Mouse (Mus musculus): ENCODE data around the gene Dync1li1. TPM values are rescaled to one million over a fixed set of nuclear protein-coding genes. Genes with fewer than 3 reads are reported as not detected.
A peak's percentile ranks its signal among the peaks of the same experiment; 100 is the strongest.

Gene Dync1li1
- polyA plus RNA-seq, 1 experiment from 2014 or later = 44.5 TPM

GRCm38 (mm10) chr9:114672703-114673561 is 15.7 kb upstream of the Dync1li1 start:
- TF ChIP-seq EP300 (IDR thresholded peaks at IDR 0.05) (no peak), CTCF (IDR thresholded peaks at IDR 0.05) (no peak)
- DNase-seq (ENCODE audit: low spot score) = peak; percentile 62
- Histone ChIP-seq H3K27ac (ENCODE audit: low read length) (no peak overlapping the region), H3K4me3 (ENCODE audit: low read depth, low read length) (peak overlapping the region; percentile 12; the same call in 1 of the 2 replicates), H3K9ac (replicated peaks; ENCODE audit: low read depth) (0 out of 2 replicates have a peak overlapping the region, but pooled peaks have one; percentile 12), H3K36me3 (ENCODE audit: insufficient read depth, low read length) (no peaks in the 10 kb centered on the region), H3K4me2 (replicated peaks; ENCODE audit: low read depth, low read length) (peak overlapping the region; percentile 55), H3K27me3 (replicated peaks; ENCODE audit: insufficient read depth, low read length) (no peaks in the 10 kb centered on the region), H3K9me3 (ENCODE audit: low read length) (no peaks in the 10 kb centered on the region), H3K4me1 (ENCODE audit: insufficient read depth, low read depth, low read length) (no peaks in the 10 kb centered on the region; the same call in 1 of the 2 replicates)
- WGBS = 4% methylated on average over 24 of the region's 24 CpGs
- peak; percentile 43 for ATAC-seq

- H3K36me3 ChIP-seq (ENCODE audit: insufficient read depth, low read length) = no peaks in the 10 kb centered on the region
- 43% methylated on average over 2 of the region's 2 CpGs for WGBS
- no peaks in the 10 kb centered on the region for H3K27me3 ChIP-seq (replicated peaks; ENCODE audit: insufficient read depth, low read length)
- H3K4me1 ChIP-seq (ENCODE audit: insufficient read depth, low read depth, low read length) = no peaks in the 10 kb centered on the region; the same call in 1 of the 2 replicates
- no peak overlapping the region for H3K4me3 ChIP-seq (ENCODE audit: low read depth, low read length)
- TF ChIP-seq CTCF (IDR thresholded peaks at IDR 0.05) (no peak), EP300 (IDR thresholded peaks at IDR 0.05) (no peak)
- H3K9ac ChIP-seq (replicated peaks; ENCODE audit: low read depth) = no peak overlapping the region
- no peaks in the 10 kb centered on the region for H3K9me3 ChIP-seq (ENCODE audit: low read length)
- DNase-seq (ENCODE audit: low spot score) (no peak), ATAC-seq (no peak)
- H3K4me2 ChIP-seq (replicated peaks; ENCODE audit: low read depth, low read length) = no peak overlapping the region
- no peak overlapping the region for H3K27ac ChIP-seq (ENCODE audit: low read length)
Observed at GRCm38 (mm10) chr9:114673626-114674025, 15.0 kb upstream of the Dync1li1 start.

GRCm38 (mm10) chr9:114678576-114678975 is 10.0 kb upstream of the Dync1li1 start:
- H3K4me1 ChIP-seq (ENCODE audit: insufficient read depth, low read depth, low read length) = no peaks in the 10 kb centered on the region
- H3K4me3 ChIP-seq (ENCODE audit: low read depth, low read length) = no peak overlapping the region
- no peak for TF ChIP-seq EP300 (IDR thresholded peaks at IDR 0.05)
- TF ChIP-seq CTCF (IDR thresholded peaks at IDR 0.05) = no peak
- WGBS = 80% methylated on average over 5 of the region's 5 CpGs
- no peaks in the 10 kb centered on the region for H3K9me3 ChIP-seq (ENCODE audit: low read length)
- no peak overlapping the region for H3K27ac ChIP-seq (ENCODE audit: low read length)
- ATAC-seq = no peak
- H3K4me2 ChIP-seq (replicated peaks; ENCODE audit: low read depth, low read length) = no peak overlapping the region
- no peaks in the 10 kb centered on the region for H3K27me3 ChIP-seq (replicated peaks; ENCODE audit: insufficient read depth, low read length)
- no peak overlapping the region for H3K9ac ChIP-seq (replicated peaks; ENCODE audit: low read depth)
- no peaks in the 10 kb centered on the region for H3K36me3 ChIP-seq (ENCODE audit: insufficient read depth, low read length)
- peak; percentile 18 for DNase-seq (ENCODE audit: low spot score)

- Histone ChIP-seq H3K36me3 (ENCODE audit: insufficient read depth, low read length) (no peaks in the 10 kb centered on the region), H3K27ac (ENCODE audit: low read length) (no peak overlapping the region), H3K4me1 (ENCODE audit: insufficient read depth, low read depth, low read length) (no peaks in the 10 kb centered on the region), H3K4me2 (replicated peaks; ENCODE audit: low read depth, low read length) (no peak overlapping the region), H3K9me3 (ENCODE audit: low read length) (no peaks in the 10 kb centered on the region), H3K27me3 (replicated peaks; ENCODE audit: insufficient read depth, low read length) (no peaks in the 10 kb centered on the region), H3K9ac (replicated peaks; ENCODE audit: low read depth) (no peak overlapping the region), H3K4me3 (ENCODE audit: low read depth, low read length) (no peak overlapping the region)
- WGBS = 74% methylated on average over 5 of the region's 5 CpGs
- ATAC-seq (no peak), DNase-seq (ENCODE audit: low spot score) (no peak)
- TF ChIP-seq EP300 (IDR thresholded peaks at IDR 0.05) (no peak), CTCF (IDR thresholded peaks at IDR 0.05) (no peak)
Observed at GRCm38 (mm10) chr9:114679944-114680343, 8.6 kb upstream of the Dync1li1 start.

- ATAC-seq = no peak
Observed at GRCm38 (mm10) chr9:114680531-114680930, 8.1 kb upstream of the Dync1li1 start.

GRCm38 (mm10) chr9:114682193-114682592 is 6.4 kb upstream of the Dync1li1 start:
- no peak overlapping the region for H3K27ac ChIP-seq (ENCODE audit: low read length)
- no peaks in the 10 kb centered on the region for H3K4me1 ChIP-seq (ENCODE audit: insufficient read depth, low read depth, low read length)
- ATAC-seq (no peak), DNase-seq (ENCODE audit: low spot score) (no peak)
- TF ChIP-seq CTCF (IDR thresholded peaks at IDR 0.05) (no peak), EP300 (IDR thresholded peaks at IDR 0.05) (no peak)
- no peaks in the 10 kb centered on the region for H3K36me3 ChIP-seq (ENCODE audit: insufficient read depth, low read length)
- H3K27me3 ChIP-seq (replicated peaks; ENCODE audit: insufficient read depth, low read length) = no peaks in the 10 kb centered on the region
- no peak overlapping the region for H3K4me2 ChIP-seq (replicated peaks; ENCODE audit: low read depth, low read length)
- WGBS = 69% methylated on average over 4 of the region's 4 CpGs
- H3K9me3 ChIP-seq (ENCODE audit: low read length) = no peaks in the 10 kb centered on the region
- H3K4me3 ChIP-seq (ENCODE audit: low read depth, low read length) = no peak overlapping the region
- H3K9ac ChIP-seq (replicated peaks; ENCODE audit: low read depth) = no peak overlapping the region

More at GRCm38 (mm10) chr9:114680531-114680930, 8.1 kb upstream of the Dync1li1 start:
- TF ChIP-seq EP300 (IDR thresholded peaks at IDR 0.05) = no peak
- TF ChIP-seq CTCF (IDR thresholded peaks at IDR 0.05) = no peak
- H3K4me3 ChIP-seq (ENCODE audit: low read depth, low read length) = no peak overlapping the region
- no peak overlapping the region for H3K4me2 ChIP-seq (replicated peaks; ENCODE audit: low read depth, low read length)
- DNase-seq (ENCODE audit: low spot score) = no peak
- WGBS = 74% methylated on average over 6 of the region's 6 CpGs
- H3K9me3 ChIP-seq (ENCODE audit: low read length) = no peaks in the 10 kb centered on the region
- no peak overlapping the region for H3K27ac ChIP-seq (ENCODE audit: low read length)
- no peaks in the 10 kb centered on the region for H3K4me1 ChIP-seq (ENCODE audit: insufficient read depth, low read depth, low read length)
- H3K27me3 ChIP-seq (replicated peaks; ENCODE audit: insufficient read depth, low read length) = no peaks in the 10 kb centered on the region
- H3K9ac ChIP-seq (replicated peaks; ENCODE audit: low read depth) = no peak overlapping the region
- H3K36me3 ChIP-seq (ENCODE audit: insufficient read depth, low read length) = no peaks in the 10 kb centered on the region
